Mouse (Mus musculus) embryonic facial prominence, embryonic 13.5 days (tissue): Measurements from ENCODE around the gene Cyp2a12. TPM values are rescaled to one million over a fixed set of nuclear protein-coding genes. Genes with fewer than 3 reads are reported as not detected.
"Not testable (repeated sequence)": the region's sequence is repeated elsewhere in the genome, so short reads cannot be mapped to it uniquely, and the experiment has no call there.

Experiments
- ATAC-seq: fragments of 200-750 bp; cut with Nextera tagmentation; 2 replicates; pipeline ENCODE4 v1.8.0; 2017; ENCODE audit warnings: low read depth; ENCODE audit not compliant: insufficient number of reproducible peaks, insufficient read depth, low FRiP score, low TSS enrichment
- H3K27ac ChIP-seq: fragments of 300-500 bp; sonication (generic); 2 replicates; pipeline ENCODE4 v1.5.1; 2015; ENCODE audit warnings: moderate library complexity, mild to moderate bottlenecking, inconsistent platforms
- H3K27me3 ChIP-seq: fragments of 300-500 bp; sonication (generic); 2 replicates; pipeline ENCODE4 v1.6.1; 2015; ENCODE audit warnings: mild to moderate bottlenecking, inconsistent platforms
- H3K36me3 ChIP-seq: fragments of 300-500 bp; sonication (generic); 2 replicates; pipeline ENCODE4 v1.6.1; 2015; ENCODE audit warnings: mild to moderate bottlenecking, inconsistent platforms
- H3K4me1 ChIP-seq: fragments of 300-500 bp; sonication (generic); 2 replicates; pipeline ENCODE4 v1.6.1; 2015; ENCODE audit warnings: inconsistent platforms
- H3K4me2 ChIP-seq: fragments of 300-500 bp; sonication (generic); 2 replicates; pipeline ENCODE4 v1.6.1; 2015; ENCODE audit warnings: moderate library complexity, mild to moderate bottlenecking, inconsistent platforms
- H3K4me3 ChIP-seq: fragments of 300-500 bp; sonication (generic); 2 replicates; pipeline ENCODE4 v1.5.1; 2015; ENCODE audit warnings: mild to moderate bottlenecking, inconsistent platforms
- H3K9ac ChIP-seq: fragments of 300-500 bp; sonication (generic); 2 replicates; pipeline ENCODE4 v1.6.1; 2015; ENCODE audit warnings: mild to moderate bottlenecking, inconsistent platforms
- H3K9me3 ChIP-seq: fragments of 300-500 bp; sonication (generic); 2 replicates; pipeline ENCODE4 v1.6.1; 2016; ENCODE audit warnings: inconsistent platforms
- WGBS: fragments of 180-500 bp; shearing (Covaris S2); methylation state at CpG from one replicate; pipeline ENCODE4 v1.1.7; 2015; ENCODE audit warnings: mixed read lengths; 5-methylcytosine and 5-hydroxymethylcytosine counted together
- polyA plus RNA-seq: library from polyadenylated mRNA; unstranded; fragments of >200 nt; fragmentation: Nextera tagmentation; extraction: Ambion mirVana; gene quantifications from 2 replicates; pipeline ENCODE4 v1.2.1, GENCODE M21; 2015

Cyp2a12 gene
- not detected in 2 replicates for polyA plus RNA-seq

DNA sequence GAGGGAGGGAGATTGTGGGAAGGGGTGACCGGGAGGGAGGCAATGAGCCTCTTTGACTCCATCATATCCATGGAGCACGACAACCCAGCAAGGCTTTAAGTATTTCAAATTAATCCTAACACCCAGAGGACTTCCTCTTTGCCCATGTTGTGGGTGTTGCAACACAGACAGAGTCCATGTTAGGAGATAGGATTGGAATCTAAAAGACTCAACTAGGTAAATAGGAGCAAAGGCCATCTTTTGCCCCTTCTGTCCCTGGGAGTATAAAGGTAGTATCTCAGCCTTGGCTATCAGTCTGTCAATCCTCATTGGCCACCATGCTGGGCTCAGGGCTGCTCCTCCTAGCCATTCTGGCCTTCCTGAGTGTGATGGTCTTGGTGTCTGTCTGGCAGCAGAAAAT lies at the start of gene Cyp2a12:
TSS of gene Cyp2a12 (plus strand) at position 293 of the 400 bp plus-strand sequence.
- no peak within 1 kb of the TSS for H3K9ac ChIP-seq
- H3K4me1 ChIP-seq = no peaks in the 10 kb centered on the region
- no peak within 1 kb of the TSS for H3K4me2 ChIP-seq
- 74% methylated on average over 2 of the region's 2 CpGs for WGBS
- no peaks in the 10 kb centered on the region for H3K27me3 ChIP-seq
- ATAC-seq = no peak
- no peaks in the 10 kb centered on the region for H3K36me3 ChIP-seq
- no peak within 1 kb of the TSS for H3K27ac ChIP-seq
- no peak within 1 kb of the TSS for H3K4me3 ChIP-seq
- no peaks in the 10 kb centered on the region for H3K9me3 ChIP-seq

DNA sequence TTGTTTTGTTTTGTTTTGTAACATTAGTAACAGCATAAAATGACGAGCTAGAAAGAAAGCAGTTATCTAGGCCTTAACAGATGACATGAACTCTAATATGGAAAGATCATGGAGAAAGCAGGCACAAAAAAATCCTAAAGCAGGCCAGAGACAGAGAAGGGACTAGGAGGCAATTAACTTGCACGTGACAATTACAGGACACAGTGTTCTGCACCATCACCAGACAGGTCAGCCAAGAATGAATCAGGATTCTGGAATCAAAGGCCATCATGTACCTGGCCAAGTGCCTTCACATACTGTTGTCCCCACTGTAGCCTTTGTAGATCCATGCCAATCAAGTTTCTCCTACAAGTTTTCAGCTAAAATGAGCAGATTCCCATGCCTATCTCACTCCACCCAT lies 47.4 kb upstream of the Cyp2a12 start:
- not testable (repeated sequence) for H3K9me3 ChIP-seq, H3K4me1 ChIP-seq, H3K27me3 ChIP-seq, H3K4me3 ChIP-seq, ATAC-seq, H3K9ac ChIP-seq, H3K4me2 ChIP-seq, H3K36me3 ChIP-seq, H3K27ac ChIP-seq
- WGBS = 65% methylated on average over 2 of the region's 2 CpGs

DNA sequence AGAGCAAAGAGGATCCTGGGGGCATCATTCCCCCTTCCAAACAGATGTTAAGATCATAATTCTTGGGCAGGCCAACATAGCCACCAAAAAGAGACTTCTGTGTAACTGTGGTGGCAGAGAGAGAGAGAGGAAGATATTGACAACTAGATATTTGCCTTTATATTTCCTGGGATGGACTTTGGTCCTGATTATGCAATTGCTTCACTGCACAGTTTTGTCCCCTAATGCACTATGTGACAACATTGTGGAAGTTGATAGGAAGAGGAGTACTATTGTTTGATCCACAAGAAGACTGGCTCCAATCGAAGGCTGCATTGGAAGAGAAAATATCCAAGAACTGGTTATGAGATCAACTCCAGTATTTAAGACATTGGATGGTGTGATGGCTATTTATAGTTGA lies 46.9 kb upstream of the Cyp2a12 start:
- H3K9ac ChIP-seq, H3K27me3 ChIP-seq, H3K27ac ChIP-seq, H3K36me3 ChIP-seq, H3K4me1 ChIP-seq, H3K4me2 ChIP-seq, H3K4me3 ChIP-seq, ATAC-seq, H3K9me3 ChIP-seq: not testable (repeated sequence)
- 78% methylated on average over 1 of the region's 1 CpGs for WGBS

DNA sequence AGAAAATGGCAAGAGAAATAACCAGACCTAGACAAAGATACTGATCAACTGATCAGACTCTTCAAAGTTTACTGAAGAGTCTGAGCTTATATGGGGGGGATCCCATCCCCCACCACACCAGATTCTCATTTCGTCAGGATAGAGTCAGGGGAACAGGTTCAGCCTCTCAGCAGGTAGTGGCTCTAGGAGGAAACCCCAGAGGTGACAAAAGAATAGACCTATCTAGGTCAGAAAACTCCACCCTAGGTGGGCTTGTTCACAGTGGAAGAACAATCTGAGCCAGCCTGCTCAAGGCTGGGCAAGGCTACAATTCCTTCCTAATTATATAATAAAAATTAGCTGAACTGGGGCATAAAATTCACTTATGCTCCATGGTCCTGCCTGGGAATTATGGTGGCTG lies 46.3 kb upstream of the Cyp2a12 start:
- Histone ChIP-seq H3K4me3 (no peak overlapping the region), H3K9ac (no peak overlapping the region), H3K27me3 (no peaks in the 10 kb centered on the region), H3K27ac (no peak overlapping the region), H3K4me1 (no peaks in the 10 kb centered on the region), H3K4me2 (no peak overlapping the region), H3K36me3 (no peaks in the 10 kb centered on the region), H3K9me3 (no peaks in the 10 kb centered on the region)
- 14% methylated on average over 1 of the region's 1 CpGs for WGBS
- no peak for ATAC-seq

DNA sequence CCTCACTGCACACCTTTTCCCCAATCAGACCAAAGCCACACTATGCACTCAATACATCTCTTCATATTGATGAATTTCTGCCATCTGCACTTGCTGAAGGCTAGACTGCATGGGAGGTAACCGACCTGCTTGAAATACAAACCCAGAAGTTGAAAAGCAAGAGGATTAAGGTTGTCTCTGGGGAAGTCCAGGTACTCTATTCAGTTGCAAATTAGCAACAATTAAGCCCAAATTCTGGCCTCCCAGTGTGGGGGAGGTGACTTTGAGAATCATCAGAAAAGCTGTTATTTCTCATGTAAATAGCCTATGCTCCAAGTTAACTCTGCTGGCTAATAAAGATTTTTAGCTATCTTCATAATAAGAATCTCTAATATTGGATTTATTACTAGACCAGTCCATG lies 45.7 kb upstream of the Cyp2a12 start:
- H3K27ac ChIP-seq, H3K4me3 ChIP-seq, ATAC-seq, H3K4me2 ChIP-seq, H3K27me3 ChIP-seq, H3K36me3 ChIP-seq, H3K4me1 ChIP-seq, H3K9ac ChIP-seq, H3K9me3 ChIP-seq: not testable (repeated sequence)
- 18% methylated on average over 1 of the region's 1 CpGs for WGBS

DNA sequence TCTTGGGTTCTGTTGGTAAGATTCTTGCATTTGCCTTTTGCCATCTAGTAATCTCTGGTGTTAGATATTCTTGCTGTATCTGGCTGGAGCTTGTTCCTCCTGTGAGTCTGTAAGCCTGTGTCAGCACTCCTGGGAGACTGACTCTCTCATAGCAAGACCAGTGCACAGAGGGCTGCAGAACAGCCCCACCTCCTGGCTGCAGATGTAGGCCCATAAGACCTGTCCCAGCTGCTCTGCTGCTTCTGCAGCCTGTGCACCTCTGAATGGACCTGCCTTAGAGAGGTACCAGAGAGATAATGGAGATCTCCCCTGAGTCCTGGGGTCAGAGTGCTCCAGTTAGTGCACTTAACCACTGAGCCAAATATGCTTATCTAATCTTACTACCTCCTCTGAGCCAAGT lies 2.3 kb upstream of the Cyp2a12 start:
- H3K4me3 ChIP-seq, H3K27me3 ChIP-seq, H3K27ac ChIP-seq, H3K4me1 ChIP-seq, H3K36me3 ChIP-seq, H3K9ac ChIP-seq, H3K4me2 ChIP-seq, H3K9me3 ChIP-seq, ATAC-seq: not testable (repeated sequence)

DNA sequence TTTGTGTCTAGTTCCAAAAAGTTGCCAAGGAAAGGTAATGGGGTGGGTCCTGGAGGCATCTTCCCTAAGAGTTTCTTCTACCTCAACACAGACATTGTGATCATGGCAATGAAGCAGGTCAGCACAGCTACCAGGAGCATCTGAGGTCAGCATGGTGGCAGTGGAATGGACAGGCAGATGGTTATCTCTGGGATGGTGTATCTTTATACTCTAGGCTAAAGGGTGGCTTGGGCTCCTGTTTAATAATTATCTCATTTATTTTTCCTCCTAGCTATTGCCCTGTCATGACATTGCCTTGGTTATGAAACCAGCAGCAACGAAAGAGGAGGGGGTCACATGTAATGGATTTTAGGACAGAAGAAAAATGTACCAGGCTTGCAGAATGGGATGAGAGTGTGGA lies 20.0 kb downstream of the Cyp2a12 start:
- H3K9me3 ChIP-seq, ATAC-seq, H3K4me1 ChIP-seq, H3K9ac ChIP-seq, H3K27me3 ChIP-seq, H3K27ac ChIP-seq, H3K4me3 ChIP-seq, H3K36me3 ChIP-seq, H3K4me2 ChIP-seq: not testable (repeated sequence)
- 60% methylated on average over 1 of the region's 1 CpGs for WGBS

DNA sequence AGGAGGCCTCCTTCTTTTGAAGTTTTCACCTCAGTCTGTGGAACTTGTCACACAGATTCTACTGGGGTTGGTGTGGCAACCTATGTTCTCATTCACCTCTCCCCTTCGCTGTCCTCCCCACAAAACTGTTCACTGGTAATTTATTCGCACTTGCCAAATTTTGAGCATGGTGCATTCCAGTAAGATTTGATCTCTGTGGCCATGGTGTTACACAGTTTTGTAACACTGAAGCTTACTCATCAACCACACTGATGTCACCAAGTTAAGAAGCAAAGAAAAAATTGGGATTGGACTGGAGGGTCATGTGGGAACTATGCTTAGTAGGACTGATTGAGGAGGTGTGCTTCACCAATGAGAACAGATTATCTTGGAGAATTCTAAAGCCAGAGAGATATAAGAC lies 30.5 kb downstream of the Cyp2a12 start:
- not testable (repeated sequence) for H3K9ac ChIP-seq, H3K4me3 ChIP-seq, H3K4me1 ChIP-seq, H3K27ac ChIP-seq, H3K9me3 ChIP-seq, ATAC-seq, H3K4me2 ChIP-seq, H3K27me3 ChIP-seq, H3K36me3 ChIP-seq
- 85% methylated on average over 2 of the region's 2 CpGs for WGBS

DNA sequence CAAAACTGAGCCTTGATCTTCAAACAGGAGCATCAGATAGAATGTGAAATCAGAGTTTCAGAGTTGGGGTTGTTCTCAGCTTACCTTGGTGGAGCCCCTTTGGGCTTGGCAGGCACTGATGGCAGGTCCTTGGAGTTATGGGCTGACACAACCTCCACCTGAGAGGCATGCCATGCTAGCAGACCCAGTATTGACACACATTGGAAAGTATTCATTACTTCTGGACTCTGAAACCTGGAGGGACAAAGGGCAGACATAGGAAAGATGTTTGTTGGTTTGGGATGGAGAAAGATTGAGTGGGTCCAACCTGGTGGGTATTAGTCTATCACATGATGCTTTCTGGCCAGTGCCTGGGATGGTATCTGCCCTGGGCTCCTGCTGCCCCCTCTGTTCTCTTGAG lies 31.0 kb downstream of the Cyp2a12 start:
- H3K4me3 ChIP-seq, H3K36me3 ChIP-seq, H3K4me1 ChIP-seq, ATAC-seq, H3K27ac ChIP-seq, H3K4me2 ChIP-seq, H3K9me3 ChIP-seq, H3K9ac ChIP-seq, H3K27me3 ChIP-seq: not testable (repeated sequence)

DNA sequence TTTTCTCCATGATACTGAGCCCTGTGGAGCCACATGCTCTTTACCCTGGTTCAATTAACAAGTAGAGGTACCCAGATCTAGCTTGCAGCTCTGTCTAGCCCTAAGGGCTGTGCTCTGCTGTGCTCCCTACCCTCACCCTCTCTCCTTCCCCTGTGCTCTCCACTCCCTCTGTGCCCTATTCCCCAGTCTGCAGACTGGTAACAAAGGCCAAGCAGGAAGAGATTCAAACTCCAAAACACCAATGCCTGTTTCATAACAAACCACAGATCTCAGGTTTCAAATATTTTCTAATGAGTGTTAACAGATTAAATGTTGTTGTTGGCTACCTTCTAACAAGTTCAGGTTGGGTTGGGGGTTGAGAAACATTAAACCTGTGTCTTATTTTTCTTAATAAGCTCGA lies 49.8 kb downstream of the Cyp2a12 start:
- no peaks in the 10 kb centered on the region for H3K27me3 ChIP-seq
- H3K9ac ChIP-seq = no peak overlapping the region
- no peaks in the 10 kb centered on the region for H3K36me3 ChIP-seq
- no peak overlapping the region for H3K4me3 ChIP-seq
- H3K4me1 ChIP-seq = no peaks in the 10 kb centered on the region
- H3K9me3 ChIP-seq = no peaks in the 10 kb centered on the region; the same call in 1 of the 2 replicates
- H3K27ac ChIP-seq = no peak overlapping the region
- 70% methylated on average over 1 of the region's 1 CpGs for WGBS
- H3K4me2 ChIP-seq = no peak overlapping the region
- no peak for ATAC-seq

DNA sequence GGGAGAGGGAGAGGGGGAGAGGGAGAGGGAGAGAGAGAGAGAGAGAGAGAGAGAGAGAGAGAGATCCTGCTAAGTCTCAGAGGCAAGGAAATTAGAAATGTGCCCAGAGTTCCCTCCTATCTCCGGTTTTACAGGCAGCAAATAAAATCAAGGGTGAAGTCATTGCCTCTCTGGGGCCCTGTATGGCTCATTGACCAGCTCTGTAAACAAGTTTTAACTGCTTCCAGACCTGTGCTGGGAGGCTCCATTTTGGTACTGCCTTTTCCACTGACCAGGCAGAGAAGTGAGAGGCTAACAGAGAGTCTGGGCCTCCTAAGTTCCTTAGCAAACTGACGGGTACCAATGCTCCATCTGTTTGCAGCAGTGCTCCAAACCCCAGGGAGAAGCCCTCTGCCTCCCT lies 52.7 kb downstream of the Cyp2a12 start:
- Histone ChIP-seq H3K36me3 (no peaks in the 10 kb centered on the region), H3K27ac (no peak overlapping the region), H3K9ac (no peak overlapping the region), H3K4me2 (no peak overlapping the region), H3K4me1 (no peaks in the 10 kb centered on the region), H3K27me3 (no peaks in the 10 kb centered on the region), H3K4me3 (no peak overlapping the region), H3K9me3 (no peaks in the 10 kb centered on the region)
- WGBS = 46% methylated on average over 2 of the region's 2 CpGs
- ATAC-seq = no peak
